Mouse (Mus musculus) heart, postnatal 0 days (tissue): ENCODE data around the gene Cpeb3. TPM values are rescaled to one million over a fixed set of nuclear protein-coding genes. Genes with fewer than 3 reads are reported as not detected.
A peak's percentile ranks its signal among the peaks of the same experiment; 100 is the strongest.

Experiments
- ATAC-seq: fragments of 200-750 bp; cut with Nextera tagmentation; 2 replicates; pipeline ENCODE4 v1.8.0; 2017; ENCODE audit warnings: low read depth, moderate number of reproducible peaks, moderate library complexity; ENCODE audit not compliant: insufficient read depth
- DNase-seq: peaks from one replicate; pipeline ENCODE4 v3.0.0-alpha.2; 2016; ENCODE audit warnings: low spot score
- H3K27ac ChIP-seq: fragments of 300-500 bp; sonication (generic); 2 replicates; pipeline ENCODE4 v1.5.1; 2014; ENCODE audit warnings: low read depth, mild to moderate bottlenecking
- H3K27me3 ChIP-seq: fragments of 300-500 bp; sonication (generic); 2 replicates; pipeline ENCODE4 v1.6.1; 2014; ENCODE audit warnings: low read length, mixed read lengths; ENCODE audit not compliant: control insufficient read depth, insufficient read depth
- H3K36me3 ChIP-seq: fragments of 300-500 bp; sonication (generic); replicated peaks from 2 replicates; pipeline ENCODE4 v1.6.1; 2014; ENCODE audit warnings: low read length, mixed read lengths; ENCODE audit not compliant: control insufficient read depth, insufficient read depth
- H3K4me1 ChIP-seq: fragments of 300-500 bp; sonication (generic); 2 replicates; pipeline ENCODE4 v1.6.1; 2014; ENCODE audit warnings: antibody characterized with exemption; ENCODE audit not compliant: control insufficient read depth, insufficient read depth
- H3K4me2 ChIP-seq: fragments of 300-500 bp; sonication (generic); 2 replicates; pipeline ENCODE4 v1.6.1; 2014; ENCODE audit warnings: low read depth, mild to moderate bottlenecking, low read length, moderate library complexity
- H3K4me3 ChIP-seq: fragments of 300-500 bp; sonication (generic); 2 replicates; pipeline ENCODE4 v1.5.1; 2014; ENCODE audit warnings: low read depth, low read length
- H3K9ac ChIP-seq: fragments of 300-500 bp; sonication (generic); replicated peaks from 2 replicates; pipeline ENCODE4 v1.6.1; 2014; ENCODE audit warnings: low read depth, low read length, mixed read lengths
- H3K9me3 ChIP-seq: fragments of 300-500 bp; sonication (generic); replicated peaks from 2 replicates; pipeline ENCODE4 v1.6.1; 2016; ENCODE audit warnings: low read length; ENCODE audit not compliant: control insufficient read depth
- CTCF ChIP-seq: IDR thresholded peaks from 2 replicates; pipeline ENCODE4 v1.5.1; 2016; ENCODE audit warnings: antibody characterized with exemption, control low read depth, low read depth
- EP300 ChIP-seq: IDR thresholded peaks from 2 replicates; pipeline ENCODE4 v1.6.1; 2016; ENCODE audit warnings: antibody characterized with exemption, low read depth
- WGBS: fragments of 180-500 bp; shearing (Covaris S2); extraction: QIAGEN DNeasy Blood & Tissue Kit; methylation state at CpG from one replicate; pipeline ENCODE4 v1.1.7; 2014; 5-methylcytosine and 5-hydroxymethylcytosine counted together
- polyA plus RNA-seq: library from polyadenylated mRNA; unstranded; fragments of >200 nt; fragmentation: Nextera tagmentation; extraction: Ambion mirVana; gene quantifications from 2 replicates; pipeline ENCODE4 v1.2.1, GENCODE M21; 2015
- total RNA-seq: library from RNA; depleted of rRNA; stranded (reverse); fragments of >200 nt; gene quantifications from 2 replicates; pipeline ENCODE4 v1.2.3, GENCODE M21; 2014; ENCODE audit warnings: low replicate concordance

Gene Cpeb3
- total and polyA plus RNA-seq, 2 experiments from 2014 or later = 13.7 to 21.8 TPM

DNA sequence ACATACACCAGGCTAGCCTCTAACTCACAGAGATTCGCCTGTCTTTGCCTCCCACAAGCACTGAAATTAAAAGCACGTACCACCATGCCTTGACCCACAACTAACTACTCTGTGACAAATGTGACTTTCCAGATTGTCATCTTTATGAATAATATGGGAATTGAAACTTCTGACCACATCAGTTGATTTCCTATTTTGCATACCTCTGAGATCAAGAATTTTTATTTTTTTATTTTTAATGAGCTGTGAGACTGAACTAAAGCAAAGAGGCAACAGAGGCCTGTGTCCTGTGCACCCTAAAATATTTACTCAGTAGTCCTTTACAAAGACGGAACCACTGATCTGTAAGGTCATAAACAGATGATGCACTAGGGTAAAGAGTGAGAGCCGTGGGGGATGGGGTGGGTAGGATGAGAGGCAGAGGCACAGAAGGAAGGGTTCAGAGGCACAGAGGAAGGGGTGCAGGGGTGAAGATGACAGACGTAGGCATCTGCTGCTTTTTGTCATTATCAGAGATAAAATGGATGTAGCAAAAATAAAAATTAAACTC, 81.3 kb downstream of the Cpeb3 start:
- Histone ChIP-seq H3K9ac (no peak overlapping the region), H3K27ac (no peak overlapping the region), H3K4me3 (no peak overlapping the region), H3K36me3 (peaks cover 3% of the 10 kb centered on the region; the same call in 1 of the 2 replicates), H3K4me1 (no peaks in the 10 kb centered on the region), H3K9me3 (no peaks in the 10 kb centered on the region), H3K27me3 (no peaks in the 10 kb centered on the region), H3K4me2 (no peak overlapping the region)
- no peak for TF ChIP-seq CTCF
- no peak for TF ChIP-seq EP300
- DNase-seq = no peak
- ATAC-seq = no peak
- WGBS = 81% methylated on average over 5 of the region's 5 CpGs

GRCm38 (mm10) chr19:37124961-37125360, 83.4 kb downstream of the Cpeb3 start:
- no peak for ATAC-seq
- H3K27ac ChIP-seq = no peak overlapping the region
- H3K4me3 ChIP-seq = no peak overlapping the region
- H3K27me3 ChIP-seq = no peaks in the 10 kb centered on the region
- H3K9me3 ChIP-seq = no peaks in the 10 kb centered on the region
- no peak for TF ChIP-seq EP300
- TF ChIP-seq CTCF = no peak
- no peak for DNase-seq
- no peaks in the 10 kb centered on the region for H3K4me1 ChIP-seq
- peaks cover 3% of the 10 kb centered on the region; the same call in 1 of the 2 replicates for H3K36me3 ChIP-seq
- no peak overlapping the region for H3K9ac ChIP-seq
- H3K4me2 ChIP-seq = no peak overlapping the region

DNA sequence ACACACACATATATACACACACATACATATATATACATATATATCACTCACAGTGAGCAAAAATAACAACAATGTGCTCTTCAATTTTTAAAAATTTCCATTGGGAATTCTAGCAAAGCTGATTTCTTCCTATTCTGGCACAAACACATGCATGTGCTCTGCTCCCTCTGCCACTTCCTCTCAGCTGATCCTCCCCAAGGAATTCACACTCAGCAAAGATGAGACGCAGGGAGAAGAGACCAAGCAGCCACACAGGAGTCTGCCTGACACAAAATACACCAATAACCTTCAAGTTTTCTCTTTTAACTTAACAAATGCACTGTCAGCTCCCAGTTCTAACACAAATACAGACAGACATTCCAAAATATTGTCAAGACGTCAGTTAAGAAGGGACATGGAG, 89.1 kb downstream of the Cpeb3 start:
- Histone ChIP-seq H3K9ac (no peak overlapping the region), H3K36me3 (peaks cover 5% of the 10 kb centered on the region; the same call in 1 of the 2 replicates), H3K4me2 (no peak overlapping the region), H3K9me3 (no peaks in the 10 kb centered on the region), H3K27me3 (no peaks in the 10 kb centered on the region), H3K4me3 (no peak overlapping the region), H3K4me1 (peaks cover 10% of the 10 kb centered on the region), H3K27ac (no peak overlapping the region)
- no peak for TF ChIP-seq EP300
- no peak for TF ChIP-seq CTCF
- DNase-seq (no peak), ATAC-seq (no peak)
- 35% methylated on average over 2 of the region's 2 CpGs for WGBS

GRCm38 (mm10) chr19:37115824-37116223, 92.6 kb downstream of the Cpeb3 start:
- Histone ChIP-seq H3K27ac (peak overlapping the region; percentile 74), H3K4me1 (peaks cover 10% of the 10 kb centered on the region), H3K27me3 (no peaks in the 10 kb centered on the region), H3K4me3 (no peak overlapping the region), H3K36me3 (0 out of 2 replicates have a peak, but pooled peaks cover 5% of the 10 kb centered on the region), H3K4me2 (no peak overlapping the region), H3K9me3 (no peaks in the 10 kb centered on the region), H3K9ac (no peak overlapping the region)
- peak; percentile 76 for ATAC-seq
- TF ChIP-seq CTCF (no peak), EP300 (no peak)
- DNase-seq = peak; percentile 66
- 32% methylated on average over 1 of the region's 1 CpGs for WGBS

DNA sequence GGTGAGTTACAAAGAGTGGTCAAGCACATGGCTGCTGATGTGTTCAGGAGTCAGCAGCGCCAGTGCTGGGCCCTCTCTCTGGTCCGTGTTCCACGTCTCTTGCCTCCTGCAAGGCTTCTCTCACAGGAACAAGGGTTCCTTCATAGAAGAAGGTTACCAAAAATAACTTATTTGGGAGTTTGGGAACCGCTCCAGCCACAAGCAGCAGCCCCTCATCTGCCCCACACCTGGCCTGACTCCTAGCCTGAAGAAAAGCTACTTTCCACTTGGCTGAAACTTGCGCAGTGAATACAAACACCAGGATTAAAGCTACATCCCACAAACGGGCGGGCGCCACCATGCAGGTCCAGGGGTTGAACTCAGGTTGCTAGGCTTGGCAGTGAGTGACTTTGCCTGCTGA, 93.0 kb downstream of the Cpeb3 start:
- DNase-seq = no peak
- H3K9me3 ChIP-seq = no peaks in the 10 kb centered on the region
- peak overlapping the region; percentile 74 for H3K27ac ChIP-seq
- H3K9ac ChIP-seq = no peak overlapping the region
- TF ChIP-seq CTCF = no peak
- no peak for TF ChIP-seq EP300
- ATAC-seq = peak; percentile 34; the same call in 1 of the 2 replicates
- no peak overlapping the region for H3K4me2 ChIP-seq
- H3K4me3 ChIP-seq = no peak overlapping the region
- H3K36me3 ChIP-seq = 0 out of 2 replicates have a peak, but pooled peaks cover 5% of the 10 kb centered on the region
- H3K27me3 ChIP-seq = no peaks in the 10 kb centered on the region
- 60% methylated on average over 8 of the region's 8 CpGs for WGBS
- H3K4me1 ChIP-seq = peaks cover 10% of the 10 kb centered on the region

- Histone ChIP-seq H3K9ac (no peak overlapping the region), H3K27ac (no peak overlapping the region), H3K36me3 (0 out of 2 replicates have a peak, but pooled peaks cover 5% of the 10 kb centered on the region), H3K9me3 (no peaks in the 10 kb centered on the region), H3K4me1 (peaks cover 10% of the 10 kb centered on the region), H3K4me3 (no peak overlapping the region), H3K27me3 (no peaks in the 10 kb centered on the region), H3K4me2 (no peak overlapping the region)
- 82% methylated on average over 6 of the region's 6 CpGs for WGBS
- ATAC-seq = no peak
- no peak for DNase-seq
- TF ChIP-seq CTCF = no peak
- TF ChIP-seq EP300 = no peak
Observed at GRCm38 (mm10) chr19:37111831-37112230, 96.6 kb downstream of the Cpeb3 start.
